Mouse (Mus musculus) heart, embryonic 12.5 days (tissue): ENCODE data around the gene H2al2b. TPM values are rescaled to one million over a fixed set of nuclear protein-coding genes. Genes with fewer than 3 reads are reported as not detected.
"Not testable (repeated sequence)": the region's sequence is repeated elsewhere in the genome, so short reads cannot be mapped to it uniquely, and the experiment has no call there.

Experiments
- ATAC-seq: fragments of 200-750 bp; cut with Nextera tagmentation; 2 replicates; pipeline ENCODE4 v1.8.0; 2017; ENCODE audit warnings: moderate TSS enrichment, moderate library complexity; ENCODE audit not compliant: insufficient number of reproducible peaks, low FRiP score
- H3K27ac ChIP-seq: fragments of 300-500 bp; sonication (generic); 2 replicates; pipeline ENCODE4 v1.5.1; 2016; ENCODE audit warnings: mild to moderate bottlenecking, moderate library complexity; ENCODE audit not compliant: poor library complexity, severe bottlenecking
- H3K27me3 ChIP-seq: fragments of 300-500 bp; sonication (generic); replicated peaks from 2 replicates; pipeline ENCODE4 v1.6.1; 2016; ENCODE audit warnings: mild to moderate bottlenecking, moderate library complexity
- H3K36me3 ChIP-seq: fragments of 300-500 bp; sonication (generic); 2 replicates; pipeline ENCODE4 v1.6.1; 2016; ENCODE audit warnings: mild to moderate bottlenecking, moderate library complexity
- H3K4me1 ChIP-seq: fragments of 300-500 bp; sonication (generic); replicated peaks from 2 replicates; pipeline ENCODE4 v1.6.1; 2016; ENCODE audit warnings: mild to moderate bottlenecking
- H3K4me2 ChIP-seq: fragments of 300-500 bp; sonication (generic); 2 replicates; pipeline ENCODE4 v1.6.1; 2016; ENCODE audit warnings: mild to moderate bottlenecking, moderate library complexity
- H3K4me3 ChIP-seq: fragments of 300-500 bp; sonication (generic); 2 replicates; pipeline ENCODE4 v1.5.1; 2016; ENCODE audit warnings: mild to moderate bottlenecking
- H3K9ac ChIP-seq: fragments of 300-500 bp; sonication (generic); 2 replicates; pipeline ENCODE4 v1.6.1; 2016; ENCODE audit warnings: mild to moderate bottlenecking, moderate library complexity
- H3K9me3 ChIP-seq: fragments of 300-500 bp; sonication (generic); replicated peaks from 2 replicates; pipeline ENCODE4 v1.6.1; 2016; ENCODE audit warnings: mild to moderate bottlenecking, moderate library complexity
- WGBS: fragments of 180-500 bp; shearing (Covaris S2); methylation state at CpG from one replicate; pipeline ENCODE4 v1.1.7; 2016; 5-methylcytosine and 5-hydroxymethylcytosine counted together
- polyA plus RNA-seq: library from polyadenylated mRNA; unstranded; fragments of >200 nt; fragmentation: Nextera tagmentation; extraction: Ambion mirVana; gene quantifications from 2 replicates; pipeline ENCODE4 v1.2.1, GENCODE M21; 2016

H2al2b gene
- polyA plus RNA-seq: not detected in 2 replicates

- H3K4me2 ChIP-seq, H3K9me3 ChIP-seq, H3K27ac ChIP-seq, H3K4me1 ChIP-seq, H3K36me3 ChIP-seq, H3K4me3 ChIP-seq, H3K27me3 ChIP-seq, H3K9ac ChIP-seq, ATAC-seq: not testable (repeated sequence)
- no CpG with 5 or more reads among the region's 4 CpGs for WGBS
Observed at GRCm38 (mm10) chrY:2720574-2720973, at the start of gene H2al2b. Gene H2al2b (minus strand): TSS chrY:2720674.

Other genes starting within 250 kb of the H2al2b start
- not detected in 2 replicates for gene H2al2c, start 121.6 kb downstream of the H2al2b start, polyA plus RNA-seq
- not detected in 2 replicates for gene Sry, start 57.0 kb downstream of the H2al2b start, polyA plus RNA-seq
- not detected in 2 replicates for gene Gm4064, start 75.5 kb upstream of the H2al2b start, polyA plus RNA-seq
- not detected in 2 replicates for gene Rbmy, start 110.0 kb upstream of the H2al2b start, polyA plus RNA-seq
- not detected in 2 replicates for gene Gm10256, start 110.0 kb upstream of the H2al2b start, polyA plus RNA-seq
- 0.19 TPM in 1 of 2 replicates, not detected in the other for gene Gm10352, start 180.3 kb upstream of the H2al2b start, polyA plus RNA-seq
- not detected in 2 replicates for gene Gm29289, start 211.9 kb upstream of the H2al2b start, polyA plus RNA-seq